Mouse (Mus musculus) olfactory bulb, adult 2 months (tissue): ENCODE data around the gene Stx1b.

Experiments used
- CTCF ChIP-seq: fragments of 200-500 bp; IDR thresholded peaks from 2 replicates; pipeline ENCODE4 v1.5.1; 2012; ENCODE audit warnings: low read depth, mild to moderate bottlenecking, low read length, moderate library complexity; ENCODE audit not compliant: insufficient read depth
- POLR2A ChIP-seq: fragments of 200-500 bp; IDR thresholded peaks from 2 replicates; pipeline ENCODE4 v1.6.1; 2012; ENCODE audit warnings: mild to moderate bottlenecking, low read depth, low read length, moderate library complexity; ENCODE audit not compliant: insufficient read depth

GRCm38 (mm10) chr7:127870136-127870821 lies 45.9 kb upstream of the Stx1b start:
- TF ChIP-seq CTCF (no peak), POLR2A (no peak)
